Mouse (Mus musculus) urinary bladder, adult 2 months (tissue): ENCODE measurements around the gene Stk10. TPM values are rescaled to one million over a fixed set of nuclear protein-coding genes. Genes with fewer than 3 reads are reported as not detected.
"Not testable (repeated sequence)": the region's sequence is repeated elsewhere in the genome, so short reads cannot be mapped to it uniquely, and the experiment has no call there.

ENCODE experiments used
- DNase-seq: peaks from one replicate; pipeline ENCODE4 v3.0.0; 2022; ENCODE audit warnings: low spot score
- polyA plus RNA-seq: library from polyadenylated mRNA; depleted of rRNA; stranded (reverse); fragments of >200 nt; gene quantifications from 2 replicates; pipeline ENCODE4 v1.2.3, GENCODE M21; 2012; rRNA removed

Stk10 gene
- 6.2 and 8.5 TPM in 2 replicates for polyA plus RNA-seq

DNA sequence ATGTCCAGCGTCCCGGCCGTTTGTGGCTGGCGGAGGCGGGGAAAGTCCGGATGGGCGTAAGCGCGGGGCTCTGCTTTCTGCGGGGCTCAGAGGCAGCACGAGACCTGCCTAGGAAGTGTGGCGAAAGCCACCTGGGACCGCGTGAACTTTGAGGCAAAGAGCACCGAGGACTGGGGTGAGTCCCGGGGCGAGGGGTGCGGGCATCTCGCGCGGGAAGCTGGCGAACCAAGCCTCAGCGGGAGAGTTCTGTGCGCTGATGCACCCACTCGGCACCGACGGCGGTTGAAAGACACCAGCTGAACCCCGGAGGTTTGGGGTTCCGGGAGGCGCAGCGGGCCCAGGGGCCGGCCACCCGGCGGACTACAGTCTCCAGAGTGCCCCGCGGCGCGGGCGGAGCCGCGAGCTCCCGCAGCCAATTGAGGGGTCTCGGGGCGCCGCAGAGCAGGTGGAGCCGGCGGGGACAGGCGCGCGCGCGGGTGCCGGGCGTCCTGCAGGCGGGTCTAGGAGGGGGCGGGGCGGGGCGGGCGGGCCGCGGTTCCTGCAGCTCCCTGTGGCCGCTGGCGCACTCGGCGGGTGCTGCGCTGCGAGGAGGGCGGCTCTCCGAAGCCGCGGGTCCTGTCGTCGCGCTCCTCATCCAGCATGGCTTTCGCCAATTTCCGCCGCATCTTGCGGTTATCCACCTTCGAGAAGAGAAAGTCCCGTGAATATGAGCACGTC lies at the start of gene Stk10:
Stk10 (plus strand) TSS at position 541 of the 717 bp plus-strand sequence.
- DNase-seq: peak; percentile 91

DNA sequence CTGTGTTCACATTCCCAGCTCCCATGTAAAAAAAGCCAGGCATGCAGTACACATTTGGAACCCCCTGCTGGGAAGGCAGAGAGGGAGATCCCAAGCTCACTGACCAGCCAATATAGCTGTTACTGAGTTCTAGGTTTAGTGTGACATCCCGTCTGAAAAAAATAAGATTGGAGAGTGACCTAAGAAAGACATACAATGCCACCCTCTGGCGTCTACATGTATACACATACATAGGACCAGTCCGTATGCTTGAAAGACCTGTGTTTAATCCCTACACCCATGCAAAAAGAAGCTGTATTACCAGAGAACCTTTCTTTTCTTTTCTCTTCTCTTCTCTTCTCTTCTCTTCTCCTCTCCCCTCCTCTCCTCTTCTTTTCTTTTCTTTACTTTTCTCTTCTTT lies 47.8 kb upstream of the Stk10 start:
- no peak for DNase-seq

DNA sequence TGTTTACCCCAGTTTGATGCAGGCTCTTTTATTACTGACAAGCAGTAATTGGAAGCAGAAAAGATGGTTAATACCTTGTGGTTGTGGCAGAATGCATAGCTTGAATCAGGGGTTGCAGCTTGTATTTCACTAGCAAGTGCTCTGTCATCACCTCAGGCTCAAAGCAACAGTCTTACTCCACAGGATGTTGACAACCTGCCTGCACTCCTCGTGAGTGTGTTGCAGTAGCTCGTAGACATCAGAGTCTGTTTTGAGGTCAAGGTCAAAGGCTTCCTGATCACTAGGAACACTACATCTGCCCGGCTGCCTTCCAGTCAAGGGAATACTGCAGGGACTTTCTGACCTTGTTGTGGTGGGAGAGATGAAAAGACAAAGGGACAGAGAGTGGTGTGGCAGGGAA lies 46.5 kb upstream of the Stk10 start:
- DNase-seq: no peak

DNA sequence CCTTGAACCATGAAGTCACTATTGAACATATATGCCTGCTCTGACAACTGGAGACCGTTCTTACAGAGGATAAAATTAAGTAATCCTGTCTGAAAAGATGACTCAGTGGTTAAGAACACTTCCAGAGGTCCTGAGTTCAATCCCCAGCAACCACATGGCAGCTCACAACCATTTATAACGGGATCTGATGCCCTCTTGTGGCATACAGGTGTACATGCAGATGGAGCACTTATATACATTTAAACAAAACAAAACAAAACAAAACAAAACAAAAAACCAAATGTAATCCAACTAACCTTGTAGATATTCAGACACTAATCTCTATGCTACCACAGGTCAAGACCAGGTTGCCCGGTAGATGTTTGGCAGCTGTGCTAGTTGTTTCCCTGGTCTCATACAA lies 45.6 kb upstream of the Stk10 start:
- DNase-seq: no peak

DNA sequence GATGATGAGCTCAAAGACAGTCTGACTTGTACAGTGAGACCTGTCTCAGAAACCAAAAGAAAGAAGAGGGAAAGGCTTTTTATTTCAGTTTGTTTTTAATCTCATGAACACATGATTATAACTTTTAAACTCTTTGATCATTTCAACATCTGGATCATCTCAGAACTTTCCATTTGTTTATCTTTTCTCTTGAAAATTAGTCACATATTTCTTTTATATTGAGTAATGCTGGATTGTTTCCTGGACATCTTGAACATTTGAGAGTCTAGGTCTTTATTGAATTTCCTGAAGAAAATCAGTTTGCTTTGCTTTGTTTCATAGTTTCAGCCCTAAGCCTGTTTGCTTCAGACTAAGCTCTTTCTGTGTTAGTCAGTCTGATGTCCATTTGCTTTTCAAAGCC lies 44.8 kb upstream of the Stk10 start:
- no peak for DNase-seq

DNA sequence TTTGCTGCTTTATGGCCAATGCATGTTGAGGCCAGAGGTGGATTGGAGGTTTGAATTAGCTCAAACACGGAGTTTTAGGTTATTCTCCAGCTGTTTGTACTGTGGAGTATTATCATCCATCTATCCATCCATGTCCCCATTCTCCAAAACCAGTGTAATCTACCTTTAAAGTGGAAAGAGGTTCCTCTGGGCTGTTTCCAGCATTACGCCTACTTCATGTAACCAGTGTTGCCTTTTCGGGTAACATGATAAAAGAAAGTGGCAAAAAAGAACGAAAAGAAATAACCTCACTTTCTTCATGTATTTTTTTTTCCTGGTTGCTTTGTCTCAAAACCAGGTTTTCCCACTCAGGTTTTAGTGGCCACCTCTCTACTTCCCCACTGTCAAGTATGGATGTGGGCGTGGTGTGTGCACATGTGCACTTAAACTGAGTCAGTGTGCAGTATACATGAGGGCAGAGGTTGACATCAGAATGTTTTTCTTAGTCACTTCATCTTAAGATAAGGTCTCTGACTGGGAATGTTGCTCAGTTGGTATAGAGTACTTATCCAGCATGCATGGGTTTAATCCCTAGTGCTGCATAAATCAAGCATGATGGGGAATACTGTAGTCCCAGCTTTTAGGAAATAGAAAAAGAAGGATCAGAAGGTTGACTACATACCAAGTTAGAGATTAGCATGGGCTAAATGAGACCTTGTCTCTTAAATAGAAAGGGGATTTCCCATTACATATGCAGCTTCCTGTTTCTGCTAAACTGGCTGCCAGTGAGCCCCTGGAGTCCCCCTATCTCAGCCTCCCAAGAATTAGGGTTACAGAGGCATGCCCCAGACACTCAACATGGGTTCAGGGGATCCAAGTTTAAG lies 44.1 kb upstream of the Stk10 start:
- DNase-seq: no peak

DNA sequence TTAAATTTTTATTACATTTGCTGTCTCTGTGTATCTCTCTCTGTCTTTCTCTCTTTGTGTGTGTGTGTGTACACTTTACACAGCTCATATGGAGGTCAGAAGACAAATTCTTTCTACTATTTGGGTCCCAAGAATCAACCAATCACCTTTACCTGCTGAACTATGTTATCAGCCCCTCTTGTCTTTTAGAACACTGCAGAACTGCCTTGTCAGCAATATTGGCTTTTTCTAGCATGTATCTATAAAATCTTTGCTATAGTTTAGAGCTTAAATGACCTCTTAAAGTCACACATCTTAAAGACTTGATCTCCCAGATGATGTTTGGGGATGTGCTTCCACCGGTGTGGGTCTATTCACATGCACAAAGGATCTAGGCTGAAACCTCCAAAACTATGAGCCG lies 42.0 kb upstream of the Stk10 start:
- DNase-seq: no peak

DNA sequence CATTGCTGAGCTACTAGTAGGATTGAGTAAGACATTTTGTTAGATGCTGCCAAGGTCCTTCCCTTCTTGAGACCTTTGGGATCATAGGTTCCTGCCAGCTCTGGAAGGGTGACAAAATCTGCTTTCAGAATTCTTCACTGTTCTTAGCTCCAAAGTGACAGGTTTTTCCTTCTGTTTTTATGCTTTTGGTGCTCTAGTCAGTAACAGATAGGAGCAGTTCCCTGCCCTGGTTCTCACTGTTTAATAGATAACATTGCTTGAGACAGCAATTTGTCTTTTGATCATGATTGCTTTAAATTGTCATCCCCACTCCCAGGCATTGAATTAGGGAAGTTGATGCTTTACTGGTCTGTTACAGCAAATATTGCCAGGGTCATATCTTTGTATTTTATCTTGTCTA lies 39.8 kb upstream of the Stk10 start:
- no peak for DNase-seq

DNA sequence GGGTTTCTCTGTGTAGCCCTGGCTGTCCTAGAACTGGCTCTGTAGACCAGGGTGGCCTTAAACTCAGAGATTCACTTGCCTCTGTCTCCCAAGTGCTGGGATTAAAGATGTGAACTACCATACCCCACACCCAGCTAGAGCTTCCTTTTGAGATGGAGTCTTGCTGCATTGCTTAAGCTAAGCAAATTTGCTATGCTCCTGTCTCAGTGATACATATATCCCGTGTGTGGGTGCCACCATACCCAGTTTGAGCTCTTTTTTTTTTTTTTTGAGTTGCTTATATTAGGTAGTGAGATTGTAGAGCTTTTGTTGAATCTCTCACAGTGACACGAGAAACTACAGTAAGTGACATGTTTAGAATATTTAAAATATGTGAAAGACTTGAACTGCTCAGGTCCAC lies 37.8 kb upstream of the Stk10 start:
- DNase-seq: no peak

DNA sequence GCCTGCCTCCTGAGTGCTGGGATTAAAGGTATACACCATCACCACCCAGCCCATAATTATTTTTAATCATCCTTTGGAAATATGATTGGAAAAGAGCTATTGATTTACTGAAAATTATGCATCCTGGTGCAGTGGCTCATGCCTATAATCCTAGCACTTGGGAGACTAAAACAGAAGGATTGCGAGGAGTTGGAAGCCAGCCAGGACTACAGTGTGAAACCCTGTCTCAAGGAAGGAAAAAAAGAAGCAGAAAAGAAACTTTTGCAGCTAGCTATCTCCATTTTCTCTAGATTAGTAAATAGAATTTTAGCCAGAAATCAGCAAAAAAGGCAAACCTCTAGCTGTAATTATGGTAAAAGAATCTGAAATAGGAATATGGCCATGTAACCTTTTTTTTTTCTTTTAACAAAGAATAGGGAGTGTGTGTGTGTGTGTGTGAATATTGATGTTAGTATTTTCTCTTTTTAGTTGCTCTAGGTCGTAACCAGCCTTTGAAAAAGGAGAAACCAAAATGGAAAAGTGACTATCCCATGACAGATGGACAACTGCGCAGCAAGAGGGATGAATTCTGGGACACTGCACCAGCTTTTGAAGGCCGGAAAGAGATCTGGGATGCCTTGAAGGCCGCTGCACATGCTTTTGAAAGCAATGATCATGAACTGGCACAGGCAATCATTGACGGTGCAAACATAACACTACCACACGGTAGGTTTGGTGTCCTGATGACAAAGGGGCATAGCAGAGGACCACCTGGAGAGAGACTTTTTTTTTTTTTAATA lies 34.2 kb upstream of the Stk10 start:
- DNase-seq: no peak

DNA sequence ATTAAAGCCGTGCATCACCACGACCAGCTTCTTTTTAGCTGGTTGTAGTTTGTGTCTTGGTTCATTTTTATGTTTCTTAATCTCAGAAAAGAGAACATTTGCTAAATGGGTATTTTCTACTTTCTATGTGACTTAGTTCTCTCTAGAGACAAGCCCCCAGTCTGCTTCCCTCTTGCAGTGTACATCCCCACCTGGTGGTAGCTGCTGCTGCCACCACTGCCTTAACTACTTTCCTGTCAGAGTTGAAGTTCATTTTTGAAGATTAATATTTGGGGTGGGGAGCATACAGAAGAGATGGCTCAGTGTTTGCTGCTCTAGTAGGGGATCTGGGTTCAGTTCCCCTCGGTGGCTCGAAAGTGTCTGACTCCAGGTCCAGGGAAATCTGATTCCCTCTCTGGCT lies 33.2 kb upstream of the Stk10 start:
- DNase-seq: no peak

DNA sequence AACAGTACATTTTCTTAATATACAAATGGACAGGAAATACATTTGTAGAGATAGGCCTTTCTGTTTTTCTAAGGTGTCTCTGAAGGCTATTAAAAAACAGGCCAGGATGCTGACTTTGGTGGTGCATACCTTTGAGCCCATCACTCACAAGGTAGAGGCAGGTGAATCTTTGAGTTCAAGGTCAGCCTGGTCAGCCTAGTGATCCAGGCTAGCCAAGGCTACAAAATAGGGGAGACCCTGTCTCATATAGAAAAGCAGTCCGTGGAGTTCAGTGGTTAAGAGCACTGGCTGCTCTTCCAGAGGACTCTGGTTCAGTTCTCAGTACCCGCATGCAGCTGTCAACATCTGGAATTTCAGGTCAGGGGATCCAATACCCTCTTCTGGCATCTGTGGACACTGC lies 29.4 kb upstream of the Stk10 start:
- no peak for DNase-seq

DNA sequence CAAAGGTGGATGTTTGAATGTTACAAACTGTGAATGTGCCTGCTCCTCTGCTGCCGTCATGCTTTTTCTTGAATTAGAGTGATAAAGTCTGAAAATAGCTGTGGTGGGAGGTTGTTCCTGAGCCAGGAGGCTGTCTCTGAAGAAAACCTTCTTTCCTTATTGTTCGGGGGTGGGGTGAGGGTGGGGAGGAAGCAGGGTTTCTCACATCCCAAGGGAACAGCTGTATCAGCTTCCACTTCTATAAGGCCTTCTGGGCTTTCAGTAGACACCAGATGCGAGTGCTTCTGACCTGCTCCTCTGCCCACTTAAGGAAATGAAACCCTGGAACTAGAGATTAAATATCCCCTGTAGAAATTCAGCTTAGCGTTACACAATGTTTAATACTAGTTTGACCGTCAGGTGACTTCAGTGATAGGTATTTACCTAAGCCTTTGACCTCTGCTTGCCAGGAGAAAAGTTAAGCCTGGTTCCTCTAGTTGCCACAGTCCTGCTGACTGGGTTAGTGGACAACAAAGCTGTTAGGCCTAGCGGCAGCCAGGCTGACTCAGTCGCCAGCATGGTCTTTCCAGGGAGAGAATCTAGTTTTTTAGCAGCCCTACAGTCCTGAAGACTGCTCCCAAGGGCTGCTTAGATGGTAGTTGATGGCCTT lies 27.9 kb upstream of the Stk10 start:
- DNase-seq: no peak

DNA sequence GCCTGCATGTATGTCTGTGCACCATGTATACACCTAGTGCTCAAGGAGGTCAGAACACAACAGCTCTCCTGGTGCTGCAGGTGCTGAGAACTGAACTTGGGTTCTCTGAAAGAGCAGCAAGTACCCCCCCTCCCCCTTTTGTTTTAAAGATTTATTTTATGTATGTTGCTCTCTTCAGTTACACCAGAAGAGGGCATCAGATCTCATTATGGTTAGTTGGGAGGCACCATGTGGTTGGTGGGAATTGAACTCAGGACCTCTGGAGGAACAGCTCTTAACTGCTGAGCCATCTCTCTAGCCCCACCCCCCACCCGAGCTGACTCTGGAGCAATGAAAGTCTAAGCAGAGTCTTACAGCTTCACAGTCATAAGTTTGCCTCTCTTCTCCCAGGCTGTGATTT lies 22.2 kb upstream of the Stk10 start:
- no peak for DNase-seq

DNA sequence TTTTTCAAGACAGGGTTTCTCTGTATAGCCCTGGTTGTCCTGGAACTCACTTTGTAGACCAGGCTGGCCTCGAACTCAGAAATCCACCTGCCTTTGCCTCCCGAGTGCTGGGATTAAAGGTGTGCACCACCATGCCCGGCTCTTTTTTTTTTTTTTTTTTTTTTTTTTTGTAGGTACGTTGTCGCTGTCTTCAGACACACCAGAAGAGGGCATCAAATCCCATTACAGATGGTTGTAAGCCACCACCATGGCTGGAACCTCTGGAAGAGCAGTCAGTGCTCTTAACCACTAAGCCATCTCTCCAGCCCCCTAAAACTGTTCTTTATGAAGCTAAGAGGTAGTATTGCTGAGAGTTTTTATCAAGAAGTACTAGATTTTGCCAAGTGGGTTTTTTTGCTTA lies 18.3 kb upstream of the Stk10 start:
- not testable (repeated sequence) for DNase-seq

DNA sequence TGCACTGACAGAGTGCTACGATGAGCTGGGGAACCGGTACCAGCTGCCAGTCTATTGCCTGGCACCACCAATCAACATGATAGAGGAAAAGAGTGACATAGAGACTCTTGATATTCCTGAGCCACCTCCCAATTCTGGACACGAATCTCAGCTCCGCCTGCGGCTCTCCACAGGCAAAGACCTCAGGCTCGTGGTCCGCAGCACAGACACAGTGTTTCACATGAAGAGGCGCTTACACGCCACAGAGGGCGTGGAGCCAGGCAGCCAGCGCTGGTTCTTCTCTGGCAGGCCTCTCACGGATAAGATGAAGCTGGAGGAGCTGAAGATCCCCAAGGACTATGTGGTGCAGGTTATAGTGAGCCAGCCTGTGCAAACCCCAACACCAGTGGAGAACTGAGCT lies 17.0 kb upstream of the Stk10 start:
- DNase-seq: no peak

DNA sequence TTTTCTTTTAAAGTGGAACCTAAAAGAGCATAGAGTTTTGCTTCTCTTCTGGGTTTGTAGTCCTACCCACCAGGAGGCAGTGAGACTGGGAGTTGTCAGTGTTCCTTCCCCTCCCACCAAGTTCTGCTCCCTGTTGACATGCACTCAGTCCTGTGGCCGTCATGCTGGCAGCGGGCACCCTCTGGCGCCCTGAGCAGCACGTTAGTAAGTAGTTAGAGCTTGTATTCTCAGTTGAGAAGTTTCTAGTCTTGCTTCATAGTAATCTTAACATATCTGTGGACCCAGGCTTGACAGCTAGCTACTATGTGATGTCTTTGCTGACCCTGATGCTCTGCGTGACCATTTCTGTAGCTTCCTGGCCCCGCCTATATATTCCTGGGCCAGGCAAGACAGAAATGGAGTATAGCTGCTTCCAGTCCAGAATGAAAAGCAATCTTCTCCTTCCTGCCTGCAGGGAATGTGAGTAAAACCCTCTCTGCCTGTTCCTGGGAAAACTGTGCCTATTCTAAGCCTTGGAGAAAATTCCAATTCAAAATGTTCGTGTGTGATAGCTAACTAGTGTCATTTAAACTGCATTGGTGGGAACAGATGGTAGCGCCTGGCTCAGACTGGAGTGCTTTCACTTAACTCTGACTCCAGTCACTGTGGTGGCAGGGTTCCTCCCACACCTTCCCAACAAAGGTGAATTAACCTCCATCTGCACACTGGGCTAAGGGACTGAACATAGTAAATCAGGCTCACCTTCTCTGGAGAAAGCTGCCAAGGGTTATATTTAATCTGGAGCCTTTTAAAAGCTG lies 16.0 kb upstream of the Stk10 start:
- no peak for DNase-seq

DNA sequence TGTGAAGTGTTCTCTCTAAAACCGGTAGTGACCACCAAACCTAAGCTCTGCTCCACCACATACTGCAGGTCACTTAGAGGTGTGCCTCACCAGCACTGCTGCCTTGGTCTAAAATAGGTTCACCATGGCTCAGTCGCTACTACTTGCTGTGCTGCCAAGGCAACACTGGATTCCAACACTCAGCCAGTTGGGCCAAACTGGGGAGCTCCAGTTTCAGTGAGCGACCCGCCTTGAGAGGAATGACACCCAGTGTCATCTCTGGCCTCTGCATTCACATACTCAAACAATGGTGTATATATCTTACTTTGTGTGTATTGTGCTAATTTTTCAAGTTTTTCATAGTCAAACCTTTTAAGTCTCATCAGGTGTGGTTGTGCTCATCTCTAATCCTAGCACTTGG lies 14.3 kb upstream of the Stk10 start:
- DNase-seq: no peak

DNA sequence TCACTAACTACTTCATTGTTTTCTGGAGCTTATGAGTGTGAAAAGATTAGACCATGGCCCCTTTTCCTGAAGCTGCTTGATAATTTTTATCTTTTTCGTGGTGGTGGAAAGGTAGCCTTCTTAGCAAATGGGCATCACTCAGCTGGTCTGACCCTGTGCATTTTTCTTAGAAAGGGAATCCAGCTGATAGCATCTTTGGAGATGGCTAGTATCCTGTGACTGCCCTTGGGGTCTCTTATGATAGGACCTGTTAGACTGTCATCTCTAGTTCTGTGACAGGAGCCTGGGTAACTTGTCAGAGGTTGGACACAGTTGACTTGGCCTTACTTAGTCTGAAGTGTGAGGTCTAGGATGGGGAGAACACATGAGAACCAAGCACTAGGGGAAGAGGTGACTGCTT lies 13.8 kb upstream of the Stk10 start:
- no peak for DNase-seq

DNA sequence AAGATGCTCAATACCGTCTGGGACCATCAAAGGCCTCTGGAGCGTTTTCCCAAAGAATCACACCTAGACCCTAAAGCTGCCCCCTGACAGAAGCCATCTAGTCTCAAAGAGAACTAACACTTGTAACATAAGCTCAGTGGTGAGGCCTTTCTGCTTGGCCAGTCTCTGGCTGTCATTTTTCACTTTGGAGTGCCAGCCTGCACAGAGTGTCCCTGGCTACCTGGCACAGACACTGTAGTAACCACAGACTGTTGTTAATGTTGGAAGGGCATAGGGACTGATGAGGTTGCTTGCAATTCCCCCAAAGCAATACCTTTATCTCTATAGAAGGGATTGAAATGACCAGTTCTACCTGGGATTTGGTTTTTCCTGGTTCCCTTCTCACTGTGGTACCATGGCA lies 11.9 kb upstream of the Stk10 start:
- DNase-seq: no peak
